Comparison of ENCODE assay signal across 8 mouse cellular contexts in genomic region chr19:47731931-47732330, GRCm38 (mm10). TPM values are rescaled to one million over a fixed set of nuclear protein-coding genes. Genes with fewer than 3 reads are reported as not detected.
A peak's percentile ranks its signal among the peaks of the same experiment; 100 is the strongest.
DNase-seq lines count a peak whose midpoint lies in the region; ATAC-seq and TF ChIP-seq lines count a peak whose summit lies in the region.

No protein-coding gene starts in this region.

- H3K27ac ChIP-seq in thymus, adult 2 months (ENCODE audit: control insufficient read depth, insufficient read depth, low read length): peak overlapping the region; percentile 79
- H3K27ac ChIP-seq in forebrain, embryonic 16.5 days (ENCODE audit: low read length): peak overlapping the region; percentile 97
- H3K27ac ChIP-seq in hindbrain, postnatal 0 days: peak overlapping the region; percentile 96
- peak overlapping the region; percentile 98 for H3K27ac ChIP-seq in limb, embryonic 15.5 days
- H3K27ac ChIP-seq in midbrain, embryonic 16.5 days (ENCODE audit: low read length): peak overlapping the region; percentile 96

- no peak for DNase-seq in thymus, adult 2 months
- no peak for DNase-seq in thymus, postnatal 25 days
- DNase-seq in c-Kit-positive CD71-positive TER-119-negative erythroid progenitor cells, embryonic 14.5 days (ENCODE audit: low read depth): peak; percentile 36
- peak; percentile 84 for DNase-seq in hindbrain, postnatal 0 days (ENCODE audit: low spot score)
- DNase-seq in telencephalon, adult 2 months (ENCODE audit: low read depth, low spot score): peak; percentile 50

- no peaks in the 10 kb centered on the region for H3K27me3 ChIP-seq in thymus, adult 2 months (ENCODE audit: control insufficient read depth, insufficient read depth, low read length)
- H3K27me3 ChIP-seq in forebrain, embryonic 16.5 days (replicated peaks; ENCODE audit: control insufficient read depth, insufficient read depth, low read length): no peaks in the 10 kb centered on the region
- H3K27me3 ChIP-seq in hindbrain, postnatal 0 days (ENCODE audit: insufficient read depth, low read length): no peaks in the 10 kb centered on the region
- H3K27me3 ChIP-seq in limb, embryonic 15.5 days: no peaks in the 10 kb centered on the region
- H3K27me3 ChIP-seq in midbrain, embryonic 16.5 days (ENCODE audit: control insufficient read depth, insufficient read depth, low read depth, low read length): no peaks in the 10 kb centered on the region

- H3K9me3 ChIP-seq in forebrain, embryonic 16.5 days (ENCODE audit: control insufficient read depth, low read length): no peaks in the 10 kb centered on the region
- H3K9me3 ChIP-seq in hindbrain, postnatal 0 days (ENCODE audit: low read length): no peaks in the 10 kb centered on the region
- H3K9me3 ChIP-seq in limb, embryonic 15.5 days: no peaks in the 10 kb centered on the region
- no peaks in the 10 kb centered on the region for H3K9me3 ChIP-seq in midbrain, embryonic 16.5 days (replicated peaks; ENCODE audit: control insufficient read depth, low read length, poor library complexity, severe bottlenecking)

- TF ChIP-seq POLR2A in thymus, adult 2 months (IDR thresholded peaks at IDR 0.05; ENCODE audit: control insufficient read depth, extremely low read depth, insufficient read depth, low read length, poor library complexity): no peak

- H3K4me2 ChIP-seq in forebrain, embryonic 16.5 days (ENCODE audit: low read length): peak overlapping the region; percentile 55
- H3K4me2 ChIP-seq in hindbrain, postnatal 0 days (ENCODE audit: low read depth, low read length): peak overlapping the region; percentile 63
- H3K4me2 ChIP-seq in limb, embryonic 15.5 days: peak overlapping the region; percentile 49
- H3K4me2 ChIP-seq in midbrain, embryonic 16.5 days (ENCODE audit: low read length): peak overlapping the region; percentile 59

- 0 out of 2 replicates have a peak, but pooled peaks cover 2% of the 10 kb centered on the region for H3K4me1 ChIP-seq in thymus, adult 2 months (replicated peaks; ENCODE audit: control insufficient read depth, insufficient read depth, low read length)
- H3K4me1 ChIP-seq in forebrain, embryonic 16.5 days (replicated peaks; ENCODE audit: control insufficient read depth, insufficient read depth, low read length): peaks cover 11% of the 10 kb centered on the region
- 0 out of 2 replicates have a peak, but pooled peaks cover 5% of the 10 kb centered on the region for H3K4me1 ChIP-seq in hindbrain, postnatal 0 days (ENCODE audit: insufficient read depth, low read length)
- peaks cover 34% of the 10 kb centered on the region for H3K4me1 ChIP-seq in limb, embryonic 15.5 days
- peaks cover 9% of the 10 kb centered on the region; the same call in 1 of the 2 replicates for H3K4me1 ChIP-seq in midbrain, embryonic 16.5 days (ENCODE audit: control insufficient read depth, insufficient read depth, low read length)

- peak overlapping the region; percentile 94 for H3K4me3 ChIP-seq in thymus, adult 2 months (ENCODE audit: control insufficient read depth, insufficient read depth, low read length)
- H3K4me3 ChIP-seq in forebrain, embryonic 16.5 days (replicated peaks; ENCODE audit: low read length): peak overlapping the region; percentile 92
- peak overlapping the region; percentile 74 for H3K4me3 ChIP-seq in hindbrain, postnatal 0 days (ENCODE audit: low read length)
- H3K4me3 ChIP-seq in limb, embryonic 15.5 days: peak overlapping the region; percentile 75
- H3K4me3 ChIP-seq in midbrain, embryonic 16.5 days (ENCODE audit: low read depth, low read length): peak overlapping the region; percentile 83

- TF ChIP-seq CTCF in thymus, adult 2 months (IDR thresholded peaks at IDR 0.05; ENCODE audit: borderline replicate concordance, control insufficient read depth, extremely low read depth, insufficient read depth, low read length, poor library complexity): no peak
- no peak for TF ChIP-seq CTCF in hindbrain, postnatal 0 days (IDR thresholded peaks at IDR 0.05; ENCODE audit: low read depth)

- WGBS in thymus, adult 2 months: 4% methylated on average over 14 of the region's 15 CpGs
- WGBS in forebrain, embryonic 16.5 days: 1% methylated on average over 12 of the region's 15 CpGs
- WGBS in hindbrain, postnatal 0 days: 2% methylated on average over 15 of the region's 15 CpGs
- 4% methylated on average over 15 of the region's 15 CpGs for WGBS in limb, embryonic 15.5 days
- 1% methylated on average over 11 of the region's 15 CpGs for WGBS in midbrain, embryonic 16.5 days

- H3K9ac ChIP-seq in forebrain, embryonic 16.5 days (replicated peaks; ENCODE audit: low read depth, low read length): peak overlapping the region; percentile 86
- H3K9ac ChIP-seq in hindbrain, postnatal 0 days (replicated peaks; ENCODE audit: low read length): peak overlapping the region; percentile 77
- H3K9ac ChIP-seq in limb, embryonic 15.5 days: peak overlapping the region; percentile 82
- H3K9ac ChIP-seq in midbrain, embryonic 16.5 days (ENCODE audit: low read depth, low read length): peak overlapping the region; percentile 78

- ATAC-seq in forebrain, embryonic 16.5 days: 0 out of 2 replicates have a peak, but pooled peaks have one; percentile 8
- ATAC-seq in hindbrain, postnatal 0 days: peak; percentile 28
- no peak for ATAC-seq in limb, embryonic 15.5 days (ENCODE audit: insufficient number of reproducible peaks, low FRiP score, low TSS enrichment, low read depth)
- no peak for ATAC-seq in midbrain, embryonic 16.5 days

- H3K36me3 ChIP-seq in thymus, adult 2 months (ENCODE audit: control insufficient read depth, insufficient read depth, low read length): peaks cover 35% of the 10 kb centered on the region
- H3K36me3 ChIP-seq in forebrain, embryonic 16.5 days (ENCODE audit: control insufficient read depth, insufficient read depth): peaks cover 30% of the 10 kb centered on the region
- H3K36me3 ChIP-seq in hindbrain, postnatal 0 days (ENCODE audit: insufficient read depth, low read length): peaks cover 25% of the 10 kb centered on the region
- peaks cover 35% of the 10 kb centered on the region for H3K36me3 ChIP-seq in limb, embryonic 15.5 days
- peaks cover 26% of the 10 kb centered on the region for H3K36me3 ChIP-seq in midbrain, embryonic 16.5 days (ENCODE audit: control insufficient read depth, insufficient read depth, low read length)

RNA-seq across cellular contexts. Expression of gene Sfr1, which starts 0.4 kb away (rescaled TPM):
- polyA plus RNA-seq in thymus, adult 2 months (2012; rRNA removed): 56.5 and 60.1 TPM in 2 replicates
- polyA plus RNA-seq in forebrain, embryonic 16.5 days (2015; fragmentation: Nextera tagmentation; extraction: Ambion mirVana): 180 and 202 TPM in 2 replicates
- total RNA-seq in hindbrain, postnatal 0 days (2014; rRNA removed): 38.9 and 43.2 TPM in 2 replicates
- 188 and 200 TPM in 2 replicates for polyA plus RNA-seq in hindbrain, postnatal 0 days (2015; fragmentation: Nextera tagmentation; extraction: Ambion mirVana)
- 272 and 284 TPM in 2 replicates for polyA plus RNA-seq in limb, embryonic 15.5 days (2015; fragmentation: Nextera tagmentation; extraction: Ambion mirVana)
- polyA plus RNA-seq in midbrain, embryonic 16.5 days (2015; fragmentation: Nextera tagmentation; extraction: Ambion mirVana): 156 and 157 TPM in 2 replicates

RNA-seq across cellular contexts. Expression of gene Col17a1, which starts 40.0 kb away (rescaled TPM):
- polyA plus RNA-seq in thymus, adult 2 months (2012; rRNA removed): 3.7 and 3.9 TPM in 2 replicates
- polyA plus RNA-seq in forebrain, embryonic 16.5 days (2015; fragmentation: Nextera tagmentation; extraction: Ambion mirVana): 0.04 and 0.11 TPM in 2 replicates
- total RNA-seq in hindbrain, postnatal 0 days (2014; rRNA removed): 0.47 and 0.83 TPM in 2 replicates
- 0.42 and 0.61 TPM in 2 replicates for polyA plus RNA-seq in hindbrain, postnatal 0 days (2015; fragmentation: Nextera tagmentation; extraction: Ambion mirVana)
- polyA plus RNA-seq in limb, embryonic 15.5 days (2015; fragmentation: Nextera tagmentation; extraction: Ambion mirVana): 30.8 and 32.9 TPM in 2 replicates
- polyA plus RNA-seq in midbrain, embryonic 16.5 days (2015; fragmentation: Nextera tagmentation; extraction: Ambion mirVana): 0.18 and 0.40 TPM in 2 replicates

Comparison
In these comparisons a context has a peak if more than half of its experiments do, and no peak if none do; other contexts are left out.
1. DNase-seq: peak in c-Kit-positive CD71-positive TER-119-negative erythroid progenitor cells, embryonic 14.5 days (single experiment), hindbrain, postnatal 0 days (single experiment) and telencephalon, adult 2 months (single experiment); none in thymus, adult 2 months (single experiment) and thymus, postnatal 25 days (single experiment).
2. ATAC-seq: peak in forebrain, embryonic 16.5 days (single experiment) and hindbrain, postnatal 0 days (single experiment); none in limb, embryonic 15.5 days (single experiment) and midbrain, embryonic 16.5 days (single experiment).
3. Peak in every context shown above with its lines, with median percentiles within 50 percentile points of each other: H3K27ac ChIP-seq, H3K4me3 ChIP-seq, H3K4me2 ChIP-seq and H3K9ac ChIP-seq.